26 mouse cellular contexts compared by ENCODE assay signal in the genomic region with DNA sequence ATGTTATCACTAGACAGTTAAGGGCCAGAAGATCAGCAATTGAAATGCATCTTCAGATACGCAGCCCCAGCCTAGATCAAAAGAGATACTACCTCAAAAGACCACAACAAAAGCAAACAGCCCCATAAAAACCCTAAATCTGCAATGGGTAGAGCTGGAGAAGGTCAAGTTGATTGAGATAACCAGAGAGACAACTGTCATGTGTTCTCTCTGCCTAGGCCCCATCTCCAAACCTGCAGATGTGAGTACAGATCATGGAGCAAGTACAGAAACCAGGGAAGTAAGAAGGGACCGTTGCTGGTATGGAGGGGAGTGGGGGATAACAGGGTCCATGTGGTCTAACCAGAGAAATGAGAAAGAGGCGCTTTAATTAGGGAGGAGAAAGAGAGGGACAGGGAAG.
"Had no signal": no experiment of that assay in that cellular context is flagged by ENCODE, and none has a peak within 500 bp of the region (broad histone marks: within the 10 kb centered on the region; RNA-seq: fewer than 3 reads in every experiment).

No protein-coding gene starts in this region.

- H3K27me3 ChIP-seq: heart, embryonic 13.5 days; heart, embryonic 15.5 days; hindbrain, embryonic 13.5 days; hindbrain, embryonic 15.5 days; intestine, embryonic 15.5 days; limb, embryonic 13.5 days; limb, embryonic 15.5 days; liver, embryonic 12.5 days had no signal

- ATAC-seq: hindbrain, postnatal 0 days; inflammation-experienced regulatory T-cells, adult 6 months; intestine, embryonic 15.5 days; intestine, postnatal 0 days; liver, embryonic 12.5 days had no signal

- H3K27ac ChIP-seq: heart, adult 2 months; heart, embryonic 13.5 days; heart, embryonic 15.5 days; hindbrain, embryonic 13.5 days; hindbrain, embryonic 15.5 days; hindbrain, postnatal 0 days; intestine, embryonic 15.5 days; layer of hippocampus, adult 2 months; left cerebral cortex, adult 2 months; limb, embryonic 13.5 days; limb, embryonic 15.5 days; liver, embryonic 12.5 days; liver, embryonic 14.5 days had no signal

- H3K9me3 ChIP-seq: heart, embryonic 13.5 days; heart, embryonic 15.5 days; hindbrain, embryonic 13.5 days; hindbrain, embryonic 15.5 days; intestine, embryonic 15.5 days; limb, embryonic 13.5 days; limb, embryonic 15.5 days; liver, embryonic 12.5 days had no signal

- H3K4me3 ChIP-seq: heart, adult 2 months; heart, embryonic 13.5 days; heart, embryonic 15.5 days; hindbrain, embryonic 13.5 days; hindbrain, embryonic 15.5 days; intestine, embryonic 15.5 days; layer of hippocampus, adult 2 months; left cerebral cortex, adult 2 months; limb, embryonic 13.5 days; limb, embryonic 15.5 days; liver, embryonic 12.5 days had no signal

- H3K4me1 ChIP-seq: heart, embryonic 13.5 days; hindbrain, embryonic 13.5 days; hindbrain, embryonic 15.5 days; intestine, embryonic 15.5 days; limb, embryonic 13.5 days; limb, embryonic 15.5 days; liver, embryonic 12.5 days had no signal

- DNase-seq: gastrocnemius, postnatal 14 days; gastrocnemius, postnatal 36 days; heart, adult 11 months; heart, adult 2 months; heart, postnatal 14 days; heart, postnatal 36 days; kidney, adult 18-20 months; kidney, adult 9 months; kidney, postnatal 10 days; kidney, postnatal 25 days; kidney, postnatal 4 days; left cerebral cortex, postnatal 4 days had no signal
